Mouse (Mus musculus) kidney, postnatal 4 days (tissue): ENCODE measurements around the gene Heca.
"Not testable (repeated sequence)": the region's sequence is repeated elsewhere in the genome, so short reads cannot be mapped to it uniquely, and the experiment has no call there.

ENCODE experiments used
- DNase-seq, 2 experiments: peaks; one replicate each; pipeline ENCODE4 v3.0.0; 2021; ENCODE audit warnings: mixed read lengths in 2 of 2

Gene Heca

DNA sequence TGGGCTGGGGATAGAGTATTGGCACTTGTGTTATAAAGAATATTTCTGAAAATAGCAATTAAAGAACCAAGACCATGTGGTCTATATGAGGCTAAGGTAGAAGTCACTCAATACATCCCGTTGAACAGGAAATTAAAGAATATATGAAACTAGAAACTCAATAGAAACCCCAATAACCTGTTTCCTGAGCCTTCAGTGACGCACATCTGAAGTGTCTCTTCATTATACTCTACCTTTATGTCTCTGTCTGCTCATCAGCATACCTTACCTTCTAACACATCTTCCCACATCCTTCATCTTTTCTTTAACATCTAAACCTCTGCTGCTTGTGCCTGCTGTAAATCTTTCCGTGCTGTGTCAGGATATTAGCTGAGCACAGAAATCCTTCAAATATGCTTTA is 67.8 kb downstream of the Heca start:
- DNase-seq, result no peak

DNA sequence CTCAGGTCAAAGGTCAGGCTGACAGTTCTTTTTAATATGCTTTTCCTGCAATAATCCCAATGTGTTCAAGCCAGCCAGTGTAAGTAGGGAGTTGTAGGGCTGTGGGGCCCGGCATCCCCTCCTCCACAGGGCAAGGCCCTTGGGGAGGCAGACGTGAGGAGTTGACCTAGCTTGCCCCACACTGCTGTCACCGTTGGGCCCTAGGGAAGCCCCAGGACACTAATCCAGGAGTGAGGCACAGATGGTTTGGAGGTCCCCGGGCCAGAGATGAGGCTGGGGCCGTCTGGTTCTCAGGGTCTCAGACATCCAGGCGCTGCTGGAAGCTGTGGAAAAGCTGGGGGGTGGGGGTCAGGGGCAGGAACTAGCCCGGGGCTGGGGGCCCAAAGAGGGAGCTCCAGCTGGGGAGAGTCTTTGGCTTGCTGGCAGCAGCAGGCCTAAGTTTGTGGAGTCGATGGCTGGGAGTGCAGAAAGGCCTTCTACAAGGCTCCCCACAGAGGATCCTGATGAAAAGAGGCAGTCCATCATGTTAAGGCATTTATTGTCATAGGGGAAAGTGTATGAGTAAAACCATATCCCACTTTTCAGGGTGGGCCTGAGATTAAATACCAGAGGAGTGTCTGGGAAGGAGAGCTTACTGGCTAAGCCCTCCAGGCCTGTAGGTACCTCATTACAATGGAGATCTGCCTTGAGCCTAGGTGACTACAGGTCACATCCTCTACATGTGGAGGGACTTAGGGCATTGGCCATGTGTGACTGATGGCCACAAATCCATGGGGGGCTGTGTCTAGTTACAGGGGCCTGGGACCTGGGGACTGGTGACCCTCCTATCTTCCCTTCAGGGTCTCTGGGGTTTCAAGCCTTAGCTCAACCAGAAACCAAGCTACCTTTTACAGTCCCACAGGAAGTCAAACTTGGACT is 69.6 kb downstream of the Heca start:
- DNase-seq, result peak; percentile 3 to 11

DNA sequence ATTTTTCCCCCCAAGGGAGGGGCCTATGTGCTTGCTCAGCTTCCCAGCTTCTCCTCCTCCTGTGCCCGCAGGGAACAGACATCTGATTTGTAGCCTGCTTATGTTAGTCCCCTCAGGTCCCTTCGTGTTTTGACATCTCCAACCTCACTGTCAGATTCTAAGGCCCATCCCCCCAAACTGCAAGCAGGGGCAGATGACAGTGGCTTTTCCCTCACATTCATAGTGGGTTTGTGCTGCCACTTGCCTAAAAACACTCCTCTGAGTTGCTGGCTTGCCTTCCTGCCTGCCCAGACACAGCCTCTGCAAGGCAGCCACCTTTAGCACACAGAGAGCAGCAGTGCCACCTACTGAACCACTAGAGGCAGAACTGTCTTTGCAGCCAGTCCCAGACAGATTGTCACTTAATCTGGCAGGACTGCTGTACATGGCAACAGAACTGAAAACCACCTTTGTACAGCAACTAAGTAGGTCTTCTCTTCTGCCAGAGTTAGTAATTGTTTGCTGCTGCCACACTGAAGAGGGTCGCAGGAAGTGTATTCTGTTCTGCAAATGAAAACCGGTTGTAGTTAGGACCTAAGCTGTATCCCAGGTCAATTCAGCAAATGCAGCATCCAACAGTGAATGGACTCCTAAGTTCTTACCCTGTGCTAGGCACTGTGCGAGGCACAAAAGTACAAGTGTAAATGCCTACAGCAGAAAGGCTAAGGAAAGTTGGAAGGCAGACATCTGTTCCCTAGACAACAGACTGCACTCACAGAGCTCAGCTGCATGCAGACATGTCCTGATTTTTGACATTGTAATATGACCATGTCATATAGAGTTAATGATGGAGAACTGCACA is 77.8 kb downstream of the Heca start:
- DNase-seq, result peak; percentile 71 to 79

DNA sequence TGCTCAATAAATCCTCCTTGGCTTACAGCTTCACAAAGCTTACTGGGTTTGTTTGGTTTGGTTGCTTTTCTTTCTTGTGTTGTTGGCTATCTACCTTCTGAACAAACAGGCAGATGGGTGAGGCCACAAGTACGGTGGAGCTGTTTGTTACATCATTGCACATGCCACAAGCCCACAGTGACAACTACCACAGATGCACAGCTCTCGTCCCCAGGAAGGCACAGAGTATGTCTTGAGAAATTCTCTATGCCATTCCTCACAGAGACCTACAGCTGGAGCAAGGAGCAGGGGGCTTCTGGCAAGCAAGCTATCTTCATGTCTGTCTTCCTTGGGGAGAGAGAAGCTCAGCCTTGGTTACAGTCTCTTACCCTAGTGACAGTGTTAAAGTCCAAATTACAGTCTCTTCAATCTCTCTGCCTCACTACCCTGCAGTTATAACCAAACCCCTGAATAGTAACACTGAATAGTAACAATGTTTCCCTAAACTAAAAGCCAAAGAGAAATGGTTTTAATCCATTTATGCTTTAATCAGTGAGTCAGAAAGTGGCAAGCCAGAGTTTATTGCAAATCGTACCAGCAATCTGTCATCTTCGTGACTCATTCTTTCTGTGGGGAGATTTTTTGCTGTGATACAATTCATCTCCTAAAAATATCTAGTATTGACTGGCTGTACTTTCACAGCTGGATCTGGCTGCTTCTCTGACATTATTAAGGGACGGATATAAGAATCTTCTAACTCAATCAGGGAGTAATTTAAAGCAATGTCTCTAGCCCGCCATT is 87.0 kb downstream of the Heca start:
- DNase-seq, result no peak

DNA sequence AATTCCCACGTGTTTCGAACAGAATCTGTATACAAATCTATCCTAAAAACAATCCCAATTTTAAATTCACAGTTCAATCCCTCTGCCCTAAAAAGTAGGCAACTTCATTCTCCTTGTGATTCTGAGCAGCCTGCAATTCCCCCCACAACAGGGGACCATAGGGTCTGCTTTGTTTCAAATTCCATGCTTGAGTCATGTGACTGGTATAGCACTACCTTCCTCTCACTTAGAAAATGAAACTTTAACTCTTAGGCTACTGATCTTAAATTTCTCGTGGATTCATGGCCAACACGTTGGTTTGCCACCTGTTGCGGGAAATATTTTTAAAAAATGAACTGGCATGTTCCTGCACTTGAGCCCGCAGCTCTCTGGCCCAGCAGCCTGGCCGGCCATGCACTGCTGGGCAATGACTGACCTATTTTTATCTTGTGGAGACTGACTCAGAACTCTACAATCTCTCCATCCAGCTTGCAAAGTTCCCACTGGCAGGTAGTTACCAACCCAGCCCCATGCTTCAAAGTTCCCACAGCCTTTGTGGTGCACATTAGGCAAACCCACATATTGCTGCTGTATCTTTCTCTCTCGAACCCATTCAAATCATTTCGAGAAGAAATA is 90.1 kb downstream of the Heca start:
- DNase-seq, result no peak

DNA sequence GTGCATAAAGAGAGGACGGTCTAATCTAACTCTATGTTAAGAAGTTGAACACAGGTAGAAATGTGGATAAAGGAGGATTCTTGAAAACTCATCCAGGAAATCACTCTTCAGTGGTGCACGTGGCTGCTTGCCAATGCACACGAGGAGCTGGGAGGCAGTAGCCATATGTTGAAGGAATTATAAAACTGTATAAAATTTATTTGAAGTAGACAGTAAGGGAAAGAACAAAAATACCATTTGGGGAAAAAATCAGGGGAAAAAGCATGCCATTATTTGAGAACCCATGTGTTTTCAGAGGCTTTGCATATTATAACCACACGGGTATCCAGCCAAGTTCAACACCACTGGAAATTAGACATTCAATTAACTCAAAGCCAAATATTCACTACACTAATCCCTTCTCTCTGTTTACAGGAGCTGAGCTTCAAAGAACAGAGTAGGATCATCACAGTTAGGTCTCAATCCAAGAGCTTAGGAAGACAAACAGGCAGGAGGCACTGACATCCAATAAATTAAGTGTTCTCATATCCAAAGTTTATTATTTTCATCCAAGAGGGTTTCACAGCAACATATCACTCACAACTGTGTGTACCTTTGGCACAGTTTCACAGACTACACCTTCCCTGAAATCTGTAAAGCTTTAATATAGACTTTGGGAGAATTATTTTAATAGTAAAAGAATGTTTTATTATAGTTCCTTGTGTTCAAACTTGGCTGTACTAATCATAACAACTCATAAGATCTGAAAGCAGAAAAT is 102.9 kb downstream of the Heca start:
- DNase-seq, result no peak

DNA sequence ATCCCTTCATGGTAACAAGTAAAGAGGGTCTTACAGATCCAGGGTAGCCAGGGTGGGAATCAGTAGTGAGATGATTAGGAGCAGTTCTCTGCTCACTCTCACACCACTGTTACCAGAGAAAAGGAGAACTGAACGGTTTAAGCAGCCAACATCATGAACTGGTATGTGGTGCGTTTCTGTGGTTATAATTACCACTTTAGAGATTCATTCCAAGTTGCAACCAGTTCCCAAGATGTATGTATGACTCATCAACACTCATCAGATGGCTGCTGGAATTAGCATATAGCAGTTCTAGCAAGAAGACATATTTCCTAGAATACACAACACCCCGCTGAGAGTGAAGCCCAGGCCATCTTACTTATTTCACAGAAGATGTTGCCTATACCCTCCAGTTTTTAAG is 105.8 kb downstream of the Heca start:
- DNase-seq, result no peak

DNA sequence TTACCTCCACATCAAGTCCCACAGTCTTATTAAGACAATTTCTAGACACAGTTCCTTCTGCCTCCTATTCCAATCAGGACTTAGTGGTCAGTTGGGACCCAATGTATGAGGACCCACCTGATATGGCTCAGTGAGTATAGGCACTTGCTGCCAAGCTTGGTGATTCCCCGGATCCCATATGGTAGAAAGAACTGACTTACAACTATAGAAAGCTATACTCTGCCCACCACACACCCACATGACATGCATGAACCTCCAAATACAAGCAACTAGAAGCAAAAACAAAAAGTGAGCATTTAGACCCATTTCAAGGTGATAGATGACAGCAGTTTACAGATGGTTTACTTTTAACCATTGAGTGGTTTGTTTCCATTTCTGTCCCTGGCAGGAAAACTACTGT is 111.6 kb downstream of the Heca start:
- DNase-seq, result no peak

DNA sequence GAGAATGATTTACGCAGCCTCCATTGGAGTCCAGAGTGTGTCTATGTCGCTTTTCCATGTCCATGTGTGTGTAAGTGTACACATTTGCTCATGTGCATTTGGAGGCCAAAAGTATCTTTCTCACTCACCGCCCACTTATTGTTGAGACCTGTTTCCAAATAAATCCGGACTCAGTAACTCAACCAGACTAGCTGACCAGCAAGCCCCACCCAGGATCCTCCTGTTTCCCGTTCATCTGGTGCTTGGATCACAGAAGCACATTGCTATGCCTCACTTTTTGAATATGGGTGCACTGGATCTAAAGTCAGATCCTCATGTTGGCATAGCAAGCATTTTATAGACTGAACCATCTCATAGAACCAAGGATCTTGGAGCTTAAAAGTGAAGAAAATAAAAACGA is 112.8 kb downstream of the Heca start:
- no peak for DNase-seq

DNA sequence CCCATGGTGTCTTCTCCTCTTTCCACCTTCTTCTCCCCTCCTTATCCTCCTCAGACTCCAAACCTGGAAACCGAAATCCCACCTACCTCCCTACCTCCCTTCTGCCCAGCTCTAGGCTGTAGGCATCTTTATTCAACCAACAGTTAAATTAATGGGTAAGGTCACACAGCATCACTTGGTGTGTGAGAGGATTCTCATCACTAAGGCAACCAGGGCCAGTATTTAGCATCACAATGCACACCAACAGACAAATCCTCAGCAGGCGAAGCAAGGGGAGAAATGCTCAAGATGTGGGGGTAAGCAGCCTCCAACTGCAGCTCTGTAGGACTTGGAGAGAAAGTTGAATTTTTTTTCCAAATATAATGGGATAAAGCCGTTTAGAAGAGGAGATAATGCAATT is 116.8 kb downstream of the Heca start:
- DNase-seq, result no peak

DNA sequence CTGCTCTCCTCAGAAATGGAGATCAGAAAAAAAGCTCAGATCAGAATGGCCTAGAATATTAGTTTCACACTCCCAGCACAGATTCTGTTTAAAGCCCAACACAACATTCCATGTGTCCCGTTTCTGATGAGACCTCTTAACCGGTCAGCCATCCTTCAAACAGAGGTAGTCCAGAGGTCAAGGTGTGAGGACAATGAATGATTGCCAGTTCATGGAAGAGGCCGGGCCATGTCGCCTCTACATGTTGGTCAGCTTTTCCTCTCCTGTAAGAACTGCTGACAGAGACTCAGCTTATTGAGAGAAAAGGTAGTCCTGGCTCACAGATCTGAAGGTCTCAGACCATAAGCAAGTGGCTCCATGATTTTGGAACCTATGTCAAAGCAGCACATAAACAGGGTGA is 118.7 kb downstream of the Heca start:
- DNase-seq, result no peak

DNA sequence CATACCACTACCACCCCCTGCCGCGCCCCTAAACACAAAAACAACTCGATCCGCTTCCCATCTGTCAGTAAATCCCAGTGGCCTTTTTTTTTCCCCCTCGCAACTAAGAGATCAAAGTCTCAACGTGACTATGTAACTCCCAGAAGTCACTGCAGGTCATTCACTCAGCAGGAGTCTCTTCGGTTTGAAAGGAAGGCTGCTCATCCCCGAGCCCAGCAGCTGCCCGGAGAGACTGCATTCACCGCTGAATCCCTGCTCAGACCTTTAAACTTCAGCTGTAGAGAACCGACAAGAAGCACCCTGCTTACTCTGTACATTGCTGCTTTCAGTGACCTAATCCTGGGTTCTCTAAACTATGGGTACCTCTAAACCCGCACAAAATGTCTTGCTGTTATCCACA is 120.5 kb downstream of the Heca start:
- DNase-seq, result peak; percentile 8 to 26

DNA sequence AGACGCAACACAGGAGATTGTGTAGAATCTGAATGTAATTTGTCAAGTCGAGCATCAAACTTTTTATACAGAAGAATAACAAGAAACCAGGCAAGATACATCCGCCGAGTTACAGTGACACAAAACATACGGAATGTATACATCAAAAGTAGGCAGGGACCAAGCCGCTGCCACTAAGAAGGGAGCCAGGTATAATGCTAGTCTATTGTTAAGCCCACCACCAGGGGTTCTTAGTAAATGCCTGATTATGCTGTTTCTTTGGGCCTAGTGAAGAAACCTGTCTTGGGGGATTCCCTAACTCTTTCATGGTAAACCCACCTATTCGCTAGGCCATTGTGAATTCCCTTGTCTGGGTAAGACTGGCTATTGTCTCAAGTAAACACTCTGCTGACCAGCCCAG is 127.4 kb downstream of the Heca start:
- not testable (repeated sequence) for DNase-seq
